Mouse (Mus musculus) left cerebral cortex, postnatal 14 days (tissue): Measurements from ENCODE around the gene Sh3pxd2b. TPM values are rescaled to one million over a fixed set of nuclear protein-coding genes. Genes with fewer than 3 reads are reported as not detected.

Experiments used
- DNase-seq, 2 experiments: peaks; one replicate each; pipeline ENCODE4 v3.0.0; 2021 to 2022; ENCODE audit warnings: low spot score in 2 of 2, mixed read lengths in 1 of 2
- intact Hi-C: fragments of 180-260 bp; cut with DNase I; formaldehyde crosslinking; loops from one replicate; pipeline ENCODE4 v1.15.1; 2025
- total RNA-seq, 2 experiments: library from RNA; stranded (reverse); gene quantifications; 2 replicates each; pipeline ENCODE4 v1.2.3; 2021

Sh3pxd2b gene
- total RNA-seq, 2 experiments from 2014 or later, result 20.7 to 23.2 TPM

- intact Hi-C loops, result loop anchor here (10.0 kb wide), 1 partner anchor 52 kb away; the partner anchor contains the start of genes Hba-a1 and Hbq1b
- DNase-seq, result no peak
Observed at GRCm38 (mm10) chr11:32336435-32336907, 11.1 kb upstream of the Sh3pxd2b start.

DNA sequence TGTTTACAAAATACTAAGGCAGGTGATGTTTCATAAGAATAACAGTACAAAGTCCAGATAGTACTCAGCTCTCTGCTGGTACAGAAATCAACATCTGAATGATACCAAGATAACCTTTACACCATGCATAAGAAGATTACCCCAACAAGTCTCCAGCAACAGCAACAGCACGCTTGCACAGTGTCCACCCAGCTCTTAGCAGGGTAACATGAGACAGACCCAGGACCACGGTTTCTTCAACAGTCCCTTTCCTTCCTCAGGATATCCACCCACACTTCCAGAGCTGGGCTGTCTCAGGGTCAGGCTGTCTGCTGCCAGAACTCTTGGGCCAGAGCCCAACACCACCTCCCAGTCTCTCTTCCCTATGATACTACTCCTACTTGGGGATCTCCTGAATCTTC is 8.5 kb upstream of the Sh3pxd2b start:
- intact Hi-C loops, result loop anchor here (10.0 kb wide), 1 partner anchor 54 kb away; the partner anchor contains the start of genes Hba-a1 and Hbq1b
- DNase-seq, result no peak

DNA sequence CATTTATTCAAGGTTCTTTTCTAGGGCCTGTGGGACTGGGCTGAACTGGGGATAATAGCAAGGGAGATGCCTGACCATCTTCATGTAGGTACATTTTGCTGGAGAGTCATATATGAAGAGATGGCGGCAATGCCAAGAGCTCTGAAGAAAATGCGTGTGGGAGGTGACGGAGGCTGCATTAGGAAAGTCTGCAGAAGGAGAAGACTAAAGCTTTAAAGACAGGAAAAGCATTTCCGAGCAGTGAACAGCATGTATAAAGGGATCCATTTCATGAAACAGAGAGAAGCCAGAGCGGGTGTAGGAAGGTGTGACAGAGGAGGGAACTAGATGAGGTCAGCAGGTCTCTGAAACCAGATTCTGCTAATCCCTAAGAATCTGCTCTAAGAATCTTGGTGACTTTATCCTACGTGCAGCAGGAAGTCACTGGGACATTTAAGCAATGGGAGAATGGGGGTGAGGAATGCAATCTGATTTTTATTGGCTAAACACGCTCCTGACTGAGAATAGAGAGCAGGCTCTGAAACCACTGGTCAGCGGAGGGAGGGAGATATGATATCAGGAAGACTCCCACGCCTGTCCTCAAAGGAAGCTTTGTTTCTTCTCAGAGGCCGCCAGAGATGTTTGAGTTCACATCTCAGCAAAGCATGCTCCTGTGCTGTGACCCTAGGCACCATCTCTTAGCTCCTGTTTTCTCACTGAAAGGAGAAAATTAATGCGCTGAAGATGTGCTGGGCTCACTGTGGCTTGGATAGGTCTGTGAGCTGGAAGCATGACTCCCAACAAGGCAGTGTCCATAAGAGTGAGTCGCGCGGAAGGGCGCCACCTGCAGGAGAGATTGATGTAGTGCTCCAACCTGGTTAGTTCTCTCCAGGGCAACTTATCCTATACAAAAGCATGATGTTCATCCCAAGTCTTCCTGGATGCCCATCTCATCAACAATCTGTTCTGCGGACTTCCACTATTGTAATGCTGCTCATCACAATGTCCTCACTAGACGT is 6.8 kb upstream of the Sh3pxd2b start:
- intact Hi-C loops, result loop anchor here (5.0 kb wide), 1 partner anchor 162 kb away; no protein-coding TSS in a partner anchor
- no peak for DNase-seq

GRCm38 (mm10) chr11:32342770-32343191 is 4.8 kb upstream of the Sh3pxd2b start:
- DNase-seq, result peak in 1 of 2 experiments; percentile 64
- intact Hi-C loops, result loop anchor here (5.0 kb wide), 1 partner anchor 160 kb away; no protein-coding TSS in a partner anchor

DNA sequence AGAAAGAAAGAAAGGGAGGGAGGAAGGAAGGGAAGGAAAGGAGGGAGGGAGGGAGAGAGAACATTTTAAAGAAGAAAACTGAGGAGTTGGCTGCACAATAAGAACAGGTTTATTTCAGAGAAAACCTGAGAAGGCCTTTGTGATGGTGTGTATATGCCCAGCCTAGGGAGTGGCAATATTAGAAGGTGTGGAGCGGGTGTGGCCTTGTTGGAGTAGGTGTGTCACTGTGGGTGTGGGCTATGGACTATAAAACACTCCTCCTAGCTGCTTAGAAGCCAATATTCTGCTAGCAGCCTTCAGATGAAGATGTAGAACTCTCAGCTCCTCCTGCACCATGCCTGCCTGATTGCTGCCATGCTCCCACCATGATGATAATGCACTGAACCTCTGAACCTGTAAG is 4.3 kb upstream of the Sh3pxd2b start:
- no peak for DNase-seq
- intact Hi-C loops, result loop anchor here (5.0 kb wide), 1 partner anchor 159 kb away; no protein-coding TSS in a partner anchor

DNA sequence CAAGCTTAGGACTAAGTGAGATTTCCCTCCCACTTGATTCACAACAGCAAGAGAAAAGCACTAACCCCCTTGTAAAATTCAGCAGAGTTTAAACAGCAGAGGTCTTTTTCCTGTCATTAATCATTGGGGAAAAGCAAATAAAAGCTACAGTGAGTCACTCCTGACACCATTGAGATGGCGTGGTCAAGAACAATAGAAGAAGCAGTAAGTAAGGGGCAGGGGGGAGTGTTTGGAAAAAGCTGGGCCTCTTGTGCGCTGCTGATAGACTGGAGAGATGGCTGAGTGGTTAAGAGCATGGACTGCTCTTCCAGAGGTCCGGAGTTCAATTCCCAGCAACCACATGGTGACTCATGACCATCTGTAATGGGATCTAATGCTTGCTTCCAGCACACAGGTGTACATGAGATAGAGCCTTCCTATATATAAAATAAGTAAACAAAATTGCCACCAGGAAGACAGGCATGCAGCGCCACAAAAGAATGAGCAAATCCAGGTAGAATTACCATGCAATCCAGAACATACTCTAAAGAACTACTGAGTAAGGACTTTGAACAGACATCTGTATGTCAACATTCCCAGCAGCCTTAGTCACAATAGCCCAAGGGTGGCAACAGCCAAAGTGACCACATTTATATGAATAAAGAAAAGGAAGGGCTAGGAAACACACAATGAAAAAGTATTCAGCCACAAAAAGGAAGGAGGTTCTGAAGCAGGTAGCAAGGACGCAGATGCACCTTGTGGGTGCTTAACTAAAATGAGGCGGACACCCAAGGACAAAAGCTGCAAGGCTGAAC is 1.9 kb upstream of the Sh3pxd2b start:
- intact Hi-C loops, result loop anchor here (5.0 kb wide), 2 partner anchors 62 to 107 kb away; no protein-coding TSS in a partner anchor
- no peak for DNase-seq

GRCm38 (mm10) chr11:32347264-32347606 is 385 bp upstream of the Sh3pxd2b start:
- intact Hi-C loops, result loop anchor here (5.0 kb wide), 2 partner anchors 60 to 105 kb away; no protein-coding TSS in a partner anchor
- no peak for DNase-seq

DNA sequence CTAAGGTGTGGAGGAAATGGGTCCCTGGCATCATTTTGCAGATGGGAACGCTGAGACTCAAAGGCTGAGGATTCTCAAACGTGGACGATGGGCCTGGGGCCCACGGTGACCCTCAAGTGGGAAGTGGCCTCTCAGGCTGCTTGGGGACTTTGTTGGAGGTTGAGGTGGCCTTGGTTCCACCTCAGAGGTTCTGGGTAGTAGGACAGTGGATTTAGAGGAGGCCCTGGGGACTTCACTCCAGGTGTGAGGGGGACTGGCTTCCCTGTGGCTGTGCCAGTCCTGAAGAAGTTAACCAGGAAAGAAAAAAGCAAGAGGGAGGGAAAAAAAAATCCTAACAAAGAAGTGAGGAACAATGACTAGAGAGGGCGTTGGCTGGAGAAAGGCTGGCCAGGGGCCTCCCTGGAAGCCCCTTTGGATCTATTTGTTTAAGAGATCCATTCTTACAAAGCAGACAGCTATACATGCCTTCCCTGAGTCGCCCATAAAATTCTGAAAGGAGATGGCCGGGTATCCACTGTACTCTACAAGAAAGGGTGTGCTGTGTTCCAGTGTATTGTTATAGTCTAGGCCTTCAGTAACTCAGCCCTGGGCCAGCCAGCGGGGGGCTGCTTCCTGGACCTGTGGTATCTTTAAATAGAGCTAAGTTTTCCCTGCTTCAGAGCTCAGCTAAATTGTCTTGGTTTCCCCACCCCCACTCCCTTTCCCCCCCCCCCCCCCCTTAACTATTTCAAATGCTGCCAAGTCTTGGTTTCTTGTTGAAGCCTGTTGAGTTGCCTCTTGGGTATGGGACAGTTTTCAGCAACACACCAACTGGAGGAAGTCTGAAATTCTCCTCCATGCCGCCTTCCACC is 1.0 kb downstream of the Sh3pxd2b start:
- intact Hi-C loops, result loop anchor here (5.0 kb wide), 2 partner anchors 59 to 104 kb away; no protein-coding TSS in a partner anchor
- DNase-seq, result no peak

DNA sequence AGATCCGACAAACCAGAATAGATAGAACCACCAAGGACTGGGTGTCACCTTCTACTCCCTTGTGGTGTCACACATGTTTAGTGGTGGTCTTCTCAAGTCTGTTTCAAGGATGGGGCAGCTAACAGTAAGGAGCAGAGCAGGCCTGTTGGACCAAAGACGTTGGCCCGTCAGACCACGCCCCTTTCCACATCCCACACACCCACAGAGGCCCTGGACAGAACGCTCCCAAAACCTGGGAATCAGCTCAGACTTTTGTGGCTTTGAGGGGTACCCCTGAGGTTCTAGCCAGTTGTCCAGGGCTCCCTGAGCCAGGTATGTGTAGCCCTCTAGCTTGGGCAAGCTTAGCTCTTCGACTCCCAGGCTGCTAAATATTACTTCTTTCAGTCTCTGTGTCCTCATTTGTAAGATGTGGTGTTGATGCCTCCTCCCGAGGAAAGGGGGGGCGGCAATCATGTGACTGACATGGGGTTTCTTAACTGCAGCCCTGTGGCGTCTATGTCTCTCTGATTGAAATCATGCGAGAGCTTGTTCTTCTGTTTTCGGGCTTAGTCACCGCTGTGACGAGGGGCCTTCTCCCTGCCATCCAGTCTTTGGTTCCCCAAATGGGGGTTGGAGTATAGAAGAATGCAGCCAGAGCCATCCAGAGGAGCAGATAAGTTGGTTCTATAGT is 1.8 kb downstream of the Sh3pxd2b start:
- DNase-seq, result no peak
- intact Hi-C loops, result loop anchor here (5.0 kb wide), 2 partner anchors 58 to 103 kb away; no protein-coding TSS in a partner anchor

DNA sequence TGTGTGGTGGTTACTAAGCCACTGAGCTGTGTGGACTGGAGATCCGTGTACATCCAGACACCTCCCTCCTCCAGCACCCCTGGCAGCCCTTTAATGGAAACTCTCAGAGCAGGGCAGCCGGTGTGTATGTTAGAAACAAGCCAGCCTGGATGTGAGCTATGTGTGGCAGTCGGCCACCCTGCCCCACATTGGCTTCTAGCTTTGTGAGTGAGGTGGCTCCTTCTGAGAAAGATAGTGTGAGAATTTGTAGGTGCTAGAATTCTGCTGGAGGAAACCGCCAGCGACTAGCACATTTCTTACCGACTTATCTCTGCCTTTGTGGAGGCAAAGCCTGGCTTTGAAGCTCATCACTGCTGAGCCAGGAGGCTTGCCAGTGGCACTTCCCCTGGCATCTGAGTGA is 5.3 kb downstream of the Sh3pxd2b start:
- intact Hi-C loops, result loop anchor here (5.0 kb wide), 1 partner anchor 234 kb away; no protein-coding TSS in a partner anchor

GRCm38 (mm10) chr11:32355377-32355776 is 7.8 kb downstream of the Sh3pxd2b start:
- DNase-seq, result no peak
- intact Hi-C loops, result no loop called here

More for the DNA sequence above, 5.3 kb downstream of the Sh3pxd2b start:
- DNase-seq, result peak in 1 of 2 experiments; percentile 74

GRCm38 (mm10) chr11:32357686-32358085 is 10.1 kb downstream of the Sh3pxd2b start:
- intact Hi-C loops, result no loop called here
- no peak for DNase-seq

DNA sequence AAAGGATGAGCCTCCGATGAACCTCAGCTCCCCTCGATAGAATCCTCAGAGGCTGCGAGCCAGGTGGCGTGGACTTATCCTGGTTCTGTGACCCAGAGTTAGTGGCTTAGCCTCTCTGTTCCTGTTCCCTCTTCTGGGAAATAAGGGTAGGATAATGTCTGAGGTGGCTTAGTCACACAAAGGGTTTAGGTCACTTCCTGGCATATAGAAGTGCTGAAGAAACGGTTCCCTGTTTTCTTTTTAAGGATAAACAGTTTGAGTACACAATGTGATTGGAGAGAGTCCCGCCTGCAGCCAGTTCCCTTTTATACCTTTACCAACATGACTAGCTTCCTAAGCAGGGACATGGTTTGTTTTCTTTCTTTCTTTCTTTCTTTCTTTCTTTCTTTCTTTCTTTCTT is 10.8 kb downstream of the Sh3pxd2b start:
- intact Hi-C loops, result no loop called here
- DNase-seq, result no peak

- no peak for DNase-seq
- intact Hi-C loops, result no loop called here
Observed at GRCm38 (mm10) chr11:32359566-32359965, 11.9 kb downstream of the Sh3pxd2b start.

- intact Hi-C loops, result no loop called here
- DNase-seq, result no peak
Observed at GRCm38 (mm10) chr11:32361774-32362173, 14.2 kb downstream of the Sh3pxd2b start.

GRCm38 (mm10) chr11:32363188-32363587 is 15.6 kb downstream of the Sh3pxd2b start:
- no peak for DNase-seq
- intact Hi-C loops, result no loop called here

DNA sequence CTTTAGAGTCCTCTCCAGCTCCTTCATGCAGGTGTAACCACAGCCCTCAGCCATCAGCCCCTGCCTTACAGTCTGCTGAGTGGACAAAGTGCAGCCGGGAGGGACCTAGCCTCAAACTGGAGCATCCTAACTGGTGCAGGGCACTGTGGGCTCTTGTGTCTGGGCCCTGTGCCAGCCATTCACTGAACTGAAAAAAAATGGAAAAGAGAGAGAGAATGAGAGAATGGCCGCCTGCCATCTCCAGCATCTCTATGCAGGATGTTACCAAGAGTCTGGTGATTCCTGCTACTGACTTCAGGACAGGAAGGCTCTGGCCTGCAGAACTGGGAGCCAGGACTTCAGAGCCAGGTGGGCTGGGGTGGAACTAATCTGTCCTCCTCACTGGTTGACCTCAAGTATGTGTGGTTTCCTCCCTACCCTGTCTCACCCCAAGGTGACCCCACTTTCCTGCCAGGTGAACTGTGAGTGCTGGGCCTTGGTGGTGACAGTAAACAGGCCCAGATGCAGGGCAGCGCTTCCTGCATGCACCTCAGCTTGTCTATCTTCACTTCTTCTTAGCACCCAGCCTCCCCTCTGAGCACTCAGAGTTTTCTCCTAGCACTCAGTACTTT is 16.1 kb downstream of the Sh3pxd2b start:
- intact Hi-C loops, result no loop called here

DNA sequence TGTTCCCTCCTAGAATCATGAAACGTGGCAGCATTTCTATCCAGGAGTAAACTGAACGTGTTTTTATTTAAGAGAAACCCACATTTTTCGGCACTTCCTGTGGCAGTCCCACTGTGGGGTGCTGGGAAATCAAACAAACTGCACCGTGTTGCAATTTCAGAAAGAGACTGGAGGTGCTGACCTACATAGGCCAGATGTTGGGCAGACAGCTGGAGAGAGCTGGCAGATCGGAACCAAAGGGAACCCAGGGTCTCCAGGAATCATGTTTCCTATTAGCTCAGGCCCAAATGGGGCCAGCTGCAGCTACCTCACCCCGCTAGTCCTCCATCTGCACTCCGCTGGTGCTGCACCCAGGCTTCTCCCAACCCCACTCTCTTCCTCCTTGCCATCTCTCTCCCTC is 16.8 kb downstream of the Sh3pxd2b start:
- DNase-seq, result no peak
- intact Hi-C loops, result no loop called here

More for the DNA sequence above, 16.1 kb downstream of the Sh3pxd2b start:
- DNase-seq, result peak; percentile 69 to 71
